Mouse (Mus musculus): ENCODE data around the gene Cenpi. TPM values are rescaled to one million over a fixed set of nuclear protein-coding genes. Genes with fewer than 3 reads are reported as not detected.

Gene Cenpi
- polyA plus RNA-seq, 1 experiment, result 0.32 TPM

DNA sequence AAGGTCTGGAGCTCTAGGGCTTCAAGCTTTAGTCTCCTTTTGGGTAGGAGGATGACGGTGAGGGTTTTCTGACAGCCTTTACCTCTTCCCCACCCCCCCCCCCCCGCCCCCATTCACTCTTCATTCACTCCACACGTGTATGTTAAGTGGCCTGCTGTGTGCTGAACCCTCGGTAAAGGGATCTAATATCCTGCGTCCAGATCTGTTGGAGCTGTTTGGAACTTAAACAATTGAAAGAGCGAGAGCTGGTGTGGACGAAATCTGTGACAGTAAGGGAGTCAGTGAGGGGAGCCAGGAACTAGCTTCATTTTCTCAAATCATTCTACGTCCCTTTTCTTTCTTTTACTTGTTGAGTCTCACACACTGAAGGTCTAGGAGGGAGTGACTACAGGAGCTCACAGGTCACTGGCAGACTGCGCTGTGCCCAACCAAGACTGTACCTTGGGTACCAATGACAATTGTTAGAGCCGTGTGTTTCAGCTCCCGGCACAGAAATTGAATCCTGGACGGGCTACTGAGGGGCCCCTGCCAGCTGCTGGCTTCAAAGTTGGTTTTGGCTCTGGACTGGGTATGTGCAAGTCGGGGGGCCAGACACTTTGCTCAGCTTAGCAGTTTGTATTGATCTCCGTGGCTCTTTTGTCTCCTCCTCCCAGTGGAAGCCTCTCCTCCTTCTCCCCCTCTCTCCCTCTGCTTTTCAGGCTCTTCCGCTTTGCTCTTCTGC, 96.1 kb downstream of the Cenpi start, which contains the start of gene Drp2:
Gene Drp2 (plus strand): TSS at position 689 of the 721 bp plus-strand sequence.
- WGBS, result 37% methylated on average over 15 of the region's 15 CpGs

DNA sequence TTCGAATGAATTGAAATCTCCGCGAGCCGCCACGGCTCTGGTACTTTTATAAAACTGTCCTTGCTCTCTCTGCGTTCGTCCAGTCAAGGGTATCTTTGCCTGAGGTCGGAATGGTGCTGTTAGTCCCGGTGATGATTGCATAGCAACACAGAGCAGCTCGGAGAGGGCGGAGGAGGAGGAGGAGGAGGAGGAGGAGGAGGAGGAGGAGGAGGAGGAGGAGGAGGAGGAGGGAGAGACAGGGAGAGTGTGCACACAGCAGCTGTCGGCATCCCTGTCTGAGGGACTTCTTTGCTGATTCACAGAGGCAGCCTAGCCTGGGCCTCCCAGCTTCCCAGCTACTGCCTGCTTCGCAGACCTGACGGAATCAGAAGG, 96.7 kb downstream of the Cenpi start:
- 43% methylated on average over 13 of the region's 14 CpGs for WGBS
- Histone ChIP-seq H3K4me3 (replicated peaks; ENCODE audit: extremely low read depth, low read depth, low read length) (peak overlapping the region; percentile 38), H3K4me1 (ENCODE audit: control insufficient read depth, insufficient read depth, low read length) (no peaks in the 10 kb centered on the region)
- TF ChIP-seq POLR2A (IDR thresholded peaks at IDR 0.05; ENCODE audit: borderline replicate concordance, extremely low read depth, low read depth, low read length) (no peak), CTCF (IDR thresholded peaks at IDR 0.05; ENCODE audit: insufficient read depth, low read length) (no peak)
- DNase-seq, result no peak

More for the DNA sequence above, 96.1 kb downstream of the Cenpi start, which contains the start of gene Drp2:
- Histone ChIP-seq H3K4me1 (ENCODE audit: control insufficient read depth, insufficient read depth, low read length) (no peaks in the 10 kb centered on the region), H3K4me3 (replicated peaks; ENCODE audit: extremely low read depth, low read depth, low read length) (peak within 1 kb of the TSS; percentile 38)
- TF ChIP-seq CTCF (IDR thresholded peaks at IDR 0.05; ENCODE audit: insufficient read depth, low read length) (no peak), POLR2A (IDR thresholded peaks at IDR 0.05; ENCODE audit: borderline replicate concordance, extremely low read depth, low read depth, low read length) (no peak)
- DNase-seq, result peak; percentile 3

- TF ChIP-seq POLR2A (IDR thresholded peaks at IDR 0.05; ENCODE audit: borderline replicate concordance, extremely low read depth, low read depth, low read length) (no peak), CTCF (IDR thresholded peaks at IDR 0.05; ENCODE audit: insufficient read depth, low read length) (no peak)
- DNase-seq, result no peak
- H3K4me3 ChIP-seq (replicated peaks; ENCODE audit: extremely low read depth, low read depth, low read length), result no peak overlapping the region
- H3K4me1 ChIP-seq (ENCODE audit: control insufficient read depth, insufficient read depth, low read length), result no peaks in the 10 kb centered on the region
- 84% methylated on average over 6 of the region's 6 CpGs for WGBS
These were observed 101.5 kb downstream of the Cenpi start for GRCm38 (mm10) chrX:134409354-134409900.

- TF ChIP-seq POLR2A (IDR thresholded peaks at IDR 0.05; ENCODE audit: borderline replicate concordance, extremely low read depth, low read depth, low read length) (no peak), CTCF (IDR thresholded peaks at IDR 0.05; ENCODE audit: insufficient read depth, low read length) (no peak)
- Histone ChIP-seq H3K4me3 (replicated peaks; ENCODE audit: extremely low read depth, low read depth, low read length) (no peak overlapping the region), H3K4me1 (ENCODE audit: control insufficient read depth, insufficient read depth, low read length) (no peaks in the 10 kb centered on the region)
- no peak for DNase-seq
- 51% methylated on average over 1 of the region's 1 CpGs for WGBS
These were observed 104.2 kb downstream of the Cenpi start for GRCm38 (mm10) chrX:134412096-134412495.

Other genes with a start within 250 kb of the Cenpi start
- 10.2 and 12.3 TPM in 2 replicates for gene Cstf2, start 248.9 kb upstream of the Cenpi start, polyA plus RNA-seq (2012; rRNA removed)
- 0.69 and 4.6 TPM in 2 replicates for gene Xkrx, start 146.0 kb upstream of the Cenpi start, polyA plus RNA-seq (2012; rRNA removed)
- gene Arl13a, start 120.6 kb upstream of the Cenpi start, polyA plus RNA-seq (2012; rRNA removed), result not detected in 2 replicates
- 0.15 and 0.23 TPM in 2 replicates for gene Nox1, start 86.1 kb upstream of the Cenpi start, polyA plus RNA-seq (2012; rRNA removed)
- 5.3 and 9.1 TPM in 2 replicates for gene Trmt2b, start 31.1 kb upstream of the Cenpi start, polyA plus RNA-seq (2012; rRNA removed)
- 1.1 and 1.6 TPM in 2 replicates for gene Tmem35a, start 12.9 kb upstream of the Cenpi start, polyA plus RNA-seq (2012; rRNA removed)
- gene Drp2, start 96.5 kb downstream of the Cenpi start, polyA plus RNA-seq (2012; rRNA removed), result 0.24 and 0.75 TPM in 2 replicates
- gene Taf7l, start 168.4 kb downstream of the Cenpi start, polyA plus RNA-seq (2012; rRNA removed), result not detected in 2 replicates
- 0.33 and 0.98 TPM in 2 replicates for gene Timm8a1, start 233.8 kb downstream of the Cenpi start, polyA plus RNA-seq (2012; rRNA removed)